Mouse (Mus musculus) ES-E14 (cell line): ENCODE measurements at regions not wholly inside any gene's neighbourhood (a gene's known extent, or its start where the extent isn't known, plus 50 kb on each side); places are given as distances from the start of the nearest gene placed in this dataset.

Source experiments
- DNase-seq: peaks from one replicate; pipeline ENCODE4 v3.0.0-alpha.2; 2013; ENCODE audit warnings: low read depth, low spot score
- H3K27ac ChIP-seq: 2 replicates; pipeline ENCODE4 v1.5.1; 2012; ENCODE audit warnings: low read depth, mild to moderate bottlenecking, low read length, moderate library complexity, mixed read lengths; ENCODE audit not compliant: poor library complexity, insufficient read depth, severe bottlenecking
- H3K36me3 ChIP-seq: 2 replicates; pipeline ENCODE4 v1.6.1; 2012; ENCODE audit warnings: mild to moderate bottlenecking, low read length, moderate library complexity, mixed read lengths; ENCODE audit not compliant: control insufficient read depth, poor library complexity, insufficient read depth, severe bottlenecking
- H3K4me1 ChIP-seq, 2 experiments: fragments of 150-350 bp in 1 of 2; sonication (generic) in 1 of 2; 2 replicates each; pipeline ENCODE4 v1.6.1; 2012; ENCODE audit warnings: low read length in 2 of 2, mild to moderate bottlenecking in 1 of 2, mixed read lengths in 1 of 2; ENCODE audit not compliant: control insufficient read depth in 2 of 2, insufficient read depth in 2 of 2, poor library complexity in 1 of 2
- H3K4me3 ChIP-seq, 2 experiments: fragments of 150-350 bp in 1 of 2; sonication (generic) in 1 of 2; 2 replicates each; pipeline ENCODE4 v1.5.1; 2012; ENCODE audit warnings: low read length in 2 of 2, low read depth in 1 of 2, mild to moderate bottlenecking in 1 of 2, mixed read lengths in 1 of 2; ENCODE audit not compliant: insufficient read depth in 1 of 2, poor library complexity in 1 of 2, severe bottlenecking in 1 of 2
- H3K9ac ChIP-seq: 2 replicates; pipeline ENCODE4 v1.6.1; 2012; ENCODE audit warnings: low read depth, mild to moderate bottlenecking, low read length, mixed read lengths; ENCODE audit not compliant: poor library complexity, insufficient read depth, severe bottlenecking
- H3K9me3 ChIP-seq: fragments of 150-350 bp; sonication (generic); 2 replicates; pipeline ENCODE4 v1.6.1; 2012; ENCODE audit warnings: low read depth, mild to moderate bottlenecking, low read length; ENCODE audit not compliant: control insufficient read depth, insufficient read depth
- CHD2 ChIP-seq: IDR thresholded peaks from 2 replicates; pipeline ENCODE4 v1.6.1; 2014; ENCODE audit warnings: mild to moderate bottlenecking, low read depth, low read length, inconsistent platforms
- HCFC1 ChIP-seq: IDR thresholded peaks from 2 replicates; pipeline ENCODE4 v1.6.1; 2012; ENCODE audit warnings: low read length, inconsistent platforms, borderline replicate concordance; ENCODE audit not compliant: insufficient read depth
- MAFK ChIP-seq: IDR thresholded peaks from 2 replicates; pipeline ENCODE4 v1.6.1; 2014; ENCODE audit warnings: mild to moderate bottlenecking, low read depth, low read length, inconsistent platforms; ENCODE audit not compliant: insufficient read depth
- ZC3H11A ChIP-seq: IDR thresholded peaks from 2 replicates; pipeline ENCODE4 v1.6.1; 2012; ENCODE audit warnings: low read depth, mild to moderate bottlenecking, inconsistent platforms, low read length, borderline replicate concordance
- ZNF384 ChIP-seq: IDR thresholded peaks from 2 replicates; pipeline ENCODE4 v1.6.1; 2012; ENCODE audit warnings: low read depth, low read length, inconsistent platforms
- in situ Hi-C, 2 experiments: fragments of 600-800 bp; cut with MboI; formaldehyde crosslinking; loops; one replicate each; pipeline ENCODE4 v1.15.1; 2025; ENCODE audit warnings: low sequenced_read_pairs in 2 of 2, inconsistent platforms in 1 of 2; ENCODE audit not compliant: unreplicated experiment in 2 of 2

- DNase-seq = no peak
- Histone ChIP-seq H3K4me3 (no peak overlapping the region), H3K4me1 (peaks cover 2 to 6% of the 10 kb centered on the region in 2 experiments; a peak in 1 of 4 replicates), H3K9ac (no peak overlapping the region), H3K27ac (no peak overlapping the region), H3K36me3 (no peaks in the 10 kb centered on the region), H3K9me3 (no peaks in the 10 kb centered on the region)
- in situ Hi-C loops = no loop called here
- TF ChIP-seq ZNF384 = no peak
Measured at GRCm38 (mm10) chr5:116950280-116950881, 165.5 kb downstream of the Suds3 start.

- H3K9me3 ChIP-seq = no peaks in the 10 kb centered on the region
- H3K9ac ChIP-seq = no peak overlapping the region
- H3K4me1 ChIP-seq = no peaks in the 10 kb centered on the region
- TF ChIP-seq ZC3H11A (no peak), MAFK (no peak), ZNF384 (no peak), CHD2 (no peak), HCFC1 (no peak)
- H3K4me3 ChIP-seq = no peak overlapping the region
- no peaks in the 10 kb centered on the region for H3K36me3 ChIP-seq
- no peak overlapping the region for H3K27ac ChIP-seq
- DNase-seq = no peak
- in situ Hi-C loops = no loop called here
Measured at GRCm38 (mm10) chr5:116934585-116934984, 181.3 kb downstream of the Suds3 start.

- H3K27ac ChIP-seq = no peak overlapping the region
- H3K9me3 ChIP-seq = no peaks in the 10 kb centered on the region
- H3K9ac ChIP-seq = no peak overlapping the region
- H3K4me3 ChIP-seq = no peak overlapping the region
- no peak for DNase-seq
- H3K4me1 ChIP-seq = no peaks in the 10 kb centered on the region
- in situ Hi-C loops = no loop called here
- H3K36me3 ChIP-seq = no peaks in the 10 kb centered on the region
- TF ChIP-seq HCFC1 = no peak
- TF ChIP-seq ZNF384 = no peak
- no peak for TF ChIP-seq ZC3H11A
- no peak for TF ChIP-seq MAFK
- no peak for TF ChIP-seq CHD2
Measured at GRCm38 (mm10) chr5:116934151-116934550, 181.8 kb downstream of the Suds3 start.

- no peak overlapping the region for H3K4me3 ChIP-seq
- in situ Hi-C loops = no loop called here
- H3K9me3 ChIP-seq = no peaks in the 10 kb centered on the region
- no peaks in the 10 kb centered on the region for H3K36me3 ChIP-seq
- no peak for DNase-seq
- H3K9ac ChIP-seq = no peak overlapping the region
- no peaks in the 10 kb centered on the region for H3K4me1 ChIP-seq
- H3K27ac ChIP-seq = no peak overlapping the region
- TF ChIP-seq HCFC1 (no peak), ZC3H11A (peak; percentile 73)
Measured at GRCm38 (mm10) chr5:116933105-116933504, 182.8 kb downstream of the Suds3 start.

GRCm38 (mm10) chr5:116923761-116924160 is 192.2 kb downstream of the Suds3 start:
- Histone ChIP-seq H3K9me3 (no peaks in the 10 kb centered on the region), H3K4me3 (no peak overlapping the region), H3K4me1 (no peaks in the 10 kb centered on the region), H3K27ac (no peak overlapping the region), H3K9ac (no peak overlapping the region), H3K36me3 (no peaks in the 10 kb centered on the region)
- DNase-seq = no peak
- in situ Hi-C loops = no loop called here
- TF ChIP-seq CHD2 (no peak), HCFC1 (no peak), MAFK (no peak), ZNF384 (no peak), ZC3H11A (no peak)
